Mouse (Mus musculus): ENCODE results near the gene Gm45753. TPM values are rescaled to one million over a fixed set of nuclear protein-coding genes. Genes with fewer than 3 reads are reported as not detected.
"Not testable (repeated sequence)": the region's sequence is repeated elsewhere in the genome, so short reads cannot be mapped to it uniquely, and the experiment has no call there.

The Gm45753 gene
- total RNA-seq (2015; ENCODE audit: low replicate concordance) (not detected in 2 replicates), total RNA-seq (2017; ENCODE audit: low replicate concordance) (0.13 TPM in 1 of 2 replicates, not detected in the other)

GRCm38 (mm10) chr8:45308366-45308765 lies at the start of gene Gm45753:
Gene Gm45753, minus strand, starts transcription at chr8:45308466.
- ATAC-seq (replicated peaks; ENCODE audit: low FRiP score, poor library complexity, severe bottlenecking): no peak

GRCm38 (mm10) chr8:45355809-45356208 lies 47.5 kb upstream of the Gm45753 start:
- ATAC-seq (replicated peaks; ENCODE audit: low FRiP score, poor library complexity, severe bottlenecking): no peak

- no peak for ATAC-seq (replicated peaks; ENCODE audit: low FRiP score, poor library complexity, severe bottlenecking)
Measured at GRCm38 (mm10) chr8:45345031-45345430, 36.8 kb upstream of the Gm45753 start.

GRCm38 (mm10) chr8:45344298-45344697 lies 36.0 kb upstream of the Gm45753 start:
- no peak for ATAC-seq (replicated peaks; ENCODE audit: low FRiP score, poor library complexity, severe bottlenecking)

GRCm38 (mm10) chr8:45341630-45342628 lies 33.7 kb upstream of the Gm45753 start:
- ATAC-seq (replicated peaks; ENCODE audit: low FRiP score, poor library complexity, severe bottlenecking): no peak

- ATAC-seq (replicated peaks; ENCODE audit: low FRiP score, poor library complexity, severe bottlenecking): no peak
Measured at GRCm38 (mm10) chr8:45333493-45333892, 25.2 kb upstream of the Gm45753 start.

GRCm38 (mm10) chr8:45332685-45333409 lies 24.6 kb upstream of the Gm45753 start, which contains the start of gene Cyp4v3:
Gene Cyp4v3, minus strand, starts transcription at chr8:45333216.
- no peak for ATAC-seq (replicated peaks; ENCODE audit: low FRiP score, poor library complexity, severe bottlenecking)

- no peak for ATAC-seq (replicated peaks; ENCODE audit: low FRiP score, poor library complexity, severe bottlenecking)
Measured at GRCm38 (mm10) chr8:45330856-45331255, 22.6 kb upstream of the Gm45753 start.

GRCm38 (mm10) chr8:45329206-45329980 lies 21.1 kb upstream of the Gm45753 start:
- ATAC-seq (replicated peaks; ENCODE audit: low FRiP score, poor library complexity, severe bottlenecking): no peak

- not testable (repeated sequence) for ATAC-seq (replicated peaks; ENCODE audit: low FRiP score, poor library complexity, severe bottlenecking)
Measured at GRCm38 (mm10) chr8:45327076-45327475, 18.8 kb upstream of the Gm45753 start.

GRCm38 (mm10) chr8:45324151-45324550 lies 15.9 kb upstream of the Gm45753 start:
- no peak for ATAC-seq (replicated peaks; ENCODE audit: low FRiP score, poor library complexity, severe bottlenecking)

- ATAC-seq (replicated peaks; ENCODE audit: low FRiP score, poor library complexity, severe bottlenecking): no peak
Measured at GRCm38 (mm10) chr8:45321365-45321764, 13.1 kb upstream of the Gm45753 start.

GRCm38 (mm10) chr8:45320930-45321329 lies 12.7 kb upstream of the Gm45753 start:
- ATAC-seq (replicated peaks; ENCODE audit: low FRiP score, poor library complexity, severe bottlenecking): no peak

- no peak for ATAC-seq (replicated peaks; ENCODE audit: low FRiP score, poor library complexity, severe bottlenecking)
Measured at GRCm38 (mm10) chr8:45310967-45311366, 2.7 kb upstream of the Gm45753 start.

GRCm38 (mm10) chr8:45305479-45305878 lies 2.8 kb downstream of the Gm45753 start:
- ATAC-seq (replicated peaks; ENCODE audit: low FRiP score, poor library complexity, severe bottlenecking): no peak

GRCm38 (mm10) chr8:45304354-45304753 lies 3.9 kb downstream of the Gm45753 start:
- no peak for ATAC-seq (replicated peaks; ENCODE audit: low FRiP score, poor library complexity, severe bottlenecking)

GRCm38 (mm10) chr8:45302390-45302789 lies 5.9 kb downstream of the Gm45753 start:
- no peak for ATAC-seq (replicated peaks; ENCODE audit: low FRiP score, poor library complexity, severe bottlenecking)

- ATAC-seq (replicated peaks; ENCODE audit: low FRiP score, poor library complexity, severe bottlenecking): no peak
Measured at GRCm38 (mm10) chr8:45295276-45295675, 13.0 kb downstream of the Gm45753 start.

- ATAC-seq (replicated peaks; ENCODE audit: low FRiP score, poor library complexity, severe bottlenecking): no peak
Measured at GRCm38 (mm10) chr8:45294687-45295086, 13.6 kb downstream of the Gm45753 start, which contains the start of gene Klkb1. Gene Klkb1, minus strand, starts transcription at chr8:45294859.

GRCm38 (mm10) chr8:45291790-45292189 lies 16.5 kb downstream of the Gm45753 start:
- ATAC-seq (replicated peaks; ENCODE audit: low FRiP score, poor library complexity, severe bottlenecking): no peak

Measured in erythroid progenitor cell, adult 5-6 weeks (primary cell).